Mouse (Mus musculus): ENCODE data around the gene Calm3. TPM values are rescaled to one million over a fixed set of nuclear protein-coding genes. Genes with fewer than 3 reads are reported as not detected.

Calm3 gene
- polyA plus RNA-seq, 1 experiment = 452 TPM

GRCm38 (mm10) chr7:16914453-16915343, 9.2 kb downstream of the Calm3 start:
- TF ChIP-seq POLR2A (IDR thresholded peaks at IDR 0.05; ENCODE audit: low read depth, low read length) (no peak), CTCF (IDR thresholded peaks at IDR 0.05; ENCODE audit: extremely low read depth, insufficient read length, insufficient replicate concordance, low read depth, low read length) (no peak)
- WGBS = 85% methylated on average over 18 of the region's 18 CpGs
- Histone ChIP-seq H3K4me3 (ENCODE audit: low read depth, low read length) (no peak overlapping the region), H3K4me1 (ENCODE audit: control insufficient read depth, insufficient read depth, insufficient read length, low read length) (no peaks in the 10 kb centered on the region; the same call in 1 of the 2 replicates), H3K27ac (ENCODE audit: insufficient read depth, low read depth, low read length) (no peak overlapping the region), H3K27me3 (ENCODE audit: control insufficient read depth, insufficient read depth, low read length) (no peaks in the 10 kb centered on the region), H3K36me3 (ENCODE audit: control insufficient read depth, insufficient read depth, low read length) (peaks cover 47% of the 10 kb centered on the region)

GRCm38 (mm10) chr7:16913806-16914452, 10.0 kb downstream of the Calm3 start:
- Histone ChIP-seq H3K4me3 (ENCODE audit: low read depth, low read length) (no peak overlapping the region), H3K27me3 (ENCODE audit: control insufficient read depth, insufficient read depth, low read length) (no peaks in the 10 kb centered on the region), H3K27ac (ENCODE audit: insufficient read depth, low read depth, low read length) (no peak overlapping the region), H3K36me3 (ENCODE audit: control insufficient read depth, insufficient read depth, low read length) (peaks cover 45% of the 10 kb centered on the region), H3K4me1 (ENCODE audit: control insufficient read depth, insufficient read depth, insufficient read length, low read length) (no peaks in the 10 kb centered on the region)
- TF ChIP-seq CTCF (IDR thresholded peaks at IDR 0.05; ENCODE audit: extremely low read depth, insufficient read length, insufficient replicate concordance, low read depth, low read length) (peak; percentile 91), POLR2A (IDR thresholded peaks at IDR 0.05; ENCODE audit: low read depth, low read length) (no peak)
- 31% methylated on average over 10 of the region's 10 CpGs for WGBS

DNA sequence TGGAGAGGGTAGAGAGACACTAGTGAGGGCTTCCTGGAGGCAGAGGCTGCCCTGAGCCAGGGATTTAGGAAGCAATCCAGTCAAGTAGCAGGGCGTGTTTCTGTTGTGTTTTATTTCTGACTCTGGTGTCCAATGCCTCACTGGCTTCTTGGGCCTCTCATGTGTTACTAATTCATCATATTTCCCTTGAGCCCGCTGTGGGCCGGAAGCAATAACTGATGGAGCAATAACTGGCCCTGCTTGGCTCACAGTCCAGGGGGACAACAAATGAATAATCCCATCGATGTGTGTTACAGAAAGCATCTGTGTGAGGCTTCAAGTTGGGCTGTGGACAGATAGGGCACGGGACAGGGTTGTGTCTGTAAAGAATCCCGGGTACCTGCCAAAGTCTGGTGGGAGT, 11.6 kb downstream of the Calm3 start:
- Histone ChIP-seq H3K4me3 (ENCODE audit: low read depth, low read length) (no peak overlapping the region), H3K27me3 (ENCODE audit: control insufficient read depth, insufficient read depth, low read length) (no peaks in the 10 kb centered on the region), H3K27ac (ENCODE audit: insufficient read depth, low read depth, low read length) (no peak overlapping the region), H3K4me1 (ENCODE audit: control insufficient read depth, insufficient read depth, insufficient read length, low read length) (no peaks in the 10 kb centered on the region; the same call in 1 of the 2 replicates), H3K36me3 (ENCODE audit: control insufficient read depth, insufficient read depth, low read length) (peaks cover 30% of the 10 kb centered on the region)
- WGBS = 79% methylated on average over 6 of the region's 6 CpGs
- no peak for TF ChIP-seq CTCF (IDR thresholded peaks at IDR 0.05; ENCODE audit: extremely low read depth, insufficient read length, insufficient replicate concordance, low read depth, low read length)
- no peak for TF ChIP-seq POLR2A (IDR thresholded peaks at IDR 0.05; ENCODE audit: low read depth, low read length)

DNA sequence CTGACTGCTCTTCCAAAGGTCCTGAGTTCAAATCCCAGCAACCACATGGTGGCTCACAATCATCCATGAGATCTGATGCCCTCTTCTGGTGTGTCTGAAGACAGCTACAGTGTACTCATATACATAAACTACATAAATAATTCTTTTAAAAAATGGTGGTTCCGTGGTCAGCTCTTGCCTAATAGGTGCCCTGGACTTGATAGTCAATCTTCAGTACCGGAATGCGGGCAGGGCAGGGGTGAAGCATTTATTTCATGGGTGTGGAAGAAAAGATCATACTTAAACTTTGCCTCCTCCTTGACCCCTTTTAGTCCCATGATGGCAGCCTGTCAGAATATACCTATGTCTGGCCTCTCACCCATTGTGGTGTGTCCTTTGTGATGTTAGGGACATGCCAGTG, 12.0 kb downstream of the Calm3 start:
- WGBS = 66% methylated on average over 3 of the region's 3 CpGs
- Histone ChIP-seq H3K27me3 (ENCODE audit: control insufficient read depth, insufficient read depth, low read length) (no peaks in the 10 kb centered on the region), H3K4me3 (ENCODE audit: low read depth, low read length) (no peak overlapping the region), H3K27ac (ENCODE audit: insufficient read depth, low read depth, low read length) (no peak overlapping the region), H3K4me1 (ENCODE audit: control insufficient read depth, insufficient read depth, insufficient read length, low read length) (no peaks in the 10 kb centered on the region; the same call in 1 of the 2 replicates), H3K36me3 (ENCODE audit: control insufficient read depth, insufficient read depth, low read length) (peaks cover 25% of the 10 kb centered on the region)
- TF ChIP-seq CTCF (IDR thresholded peaks at IDR 0.05; ENCODE audit: extremely low read depth, insufficient read length, insufficient replicate concordance, low read depth, low read length) = no peak
- TF ChIP-seq POLR2A (IDR thresholded peaks at IDR 0.05; ENCODE audit: low read depth, low read length) = no peak

DNA sequence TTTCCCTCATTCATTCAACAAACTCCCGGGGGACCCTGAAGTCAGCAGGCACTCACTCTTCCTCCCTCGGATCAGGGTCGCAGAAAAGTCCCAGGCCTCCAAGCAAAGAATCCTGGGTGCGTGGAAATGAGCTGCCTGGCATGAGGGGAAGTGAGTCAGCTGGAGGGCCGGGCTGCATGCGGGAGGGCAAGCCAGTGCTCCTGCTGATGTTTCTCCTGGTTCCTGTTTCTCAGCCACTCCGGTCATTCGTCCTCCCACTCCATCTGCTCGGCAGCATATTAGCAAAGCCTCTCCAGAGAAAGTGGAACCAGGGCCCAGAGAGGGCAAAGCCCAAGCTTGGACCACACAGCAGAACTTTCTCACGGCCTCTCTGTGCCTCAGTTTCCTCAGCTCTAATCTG, 14.0 kb downstream of the Calm3 start:
- peaks cover 7% of the 10 kb centered on the region for H3K36me3 ChIP-seq (ENCODE audit: control insufficient read depth, insufficient read depth, low read length)
- WGBS = 56% methylated on average over 10 of the region's 10 CpGs
- no peaks in the 10 kb centered on the region for H3K27me3 ChIP-seq (ENCODE audit: control insufficient read depth, insufficient read depth, low read length)
- TF ChIP-seq POLR2A (IDR thresholded peaks at IDR 0.05; ENCODE audit: low read depth, low read length) = no peak
- no peak for TF ChIP-seq CTCF (IDR thresholded peaks at IDR 0.05; ENCODE audit: extremely low read depth, insufficient read length, insufficient replicate concordance, low read depth, low read length)
- no peaks in the 10 kb centered on the region; the same call in 1 of the 2 replicates for H3K4me1 ChIP-seq (ENCODE audit: control insufficient read depth, insufficient read depth, insufficient read length, low read length)
- H3K4me3 ChIP-seq (ENCODE audit: low read depth, low read length) = no peak overlapping the region
- no peak overlapping the region for H3K27ac ChIP-seq (ENCODE audit: insufficient read depth, low read depth, low read length)

- no peaks in the 10 kb centered on the region; the same call in 1 of the 2 replicates for H3K4me1 ChIP-seq (ENCODE audit: control insufficient read depth, insufficient read depth, insufficient read length, low read length)
- 59% methylated on average over 11 of the region's 11 CpGs for WGBS
- TF ChIP-seq CTCF (IDR thresholded peaks at IDR 0.05; ENCODE audit: extremely low read depth, insufficient read length, insufficient replicate concordance, low read depth, low read length) (no peak), POLR2A (IDR thresholded peaks at IDR 0.05; ENCODE audit: low read depth, low read length) (no peak)
Measured at GRCm38 (mm10) chr7:16908859-16909258, 15.1 kb downstream of the Calm3 start.

GRCm38 (mm10) chr7:16908367-16908766, 15.5 kb downstream of the Calm3 start:
- peak overlapping the region; percentile 14; the same call in 1 of the 2 replicates for H3K27ac ChIP-seq (ENCODE audit: insufficient read depth, low read depth, low read length)
- peak overlapping the region; percentile 22 for H3K4me3 ChIP-seq (ENCODE audit: low read depth, low read length)

More at GRCm38 (mm10) chr7:16908859-16909258, 15.1 kb downstream of the Calm3 start:
- no peak overlapping the region; the same call in 1 of the 2 replicates for H3K27ac ChIP-seq (ENCODE audit: insufficient read depth, low read depth, low read length)
- H3K36me3 ChIP-seq (ENCODE audit: control insufficient read depth, insufficient read depth, low read length) = no peaks in the 10 kb centered on the region
- no peaks in the 10 kb centered on the region for H3K27me3 ChIP-seq (ENCODE audit: control insufficient read depth, insufficient read depth, low read length)
- peak overlapping the region; percentile 15 for H3K4me3 ChIP-seq (ENCODE audit: low read depth, low read length)

More at GRCm38 (mm10) chr7:16908367-16908766, 15.5 kb downstream of the Calm3 start:
- Histone ChIP-seq H3K36me3 (ENCODE audit: control insufficient read depth, insufficient read depth, low read length) (no peaks in the 10 kb centered on the region), H3K27me3 (ENCODE audit: control insufficient read depth, insufficient read depth, low read length) (no peaks in the 10 kb centered on the region), H3K4me1 (ENCODE audit: control insufficient read depth, insufficient read depth, insufficient read length, low read length) (no peaks in the 10 kb centered on the region; the same call in 1 of the 2 replicates)
- 28% methylated on average over 11 of the region's 11 CpGs for WGBS
- no peak for TF ChIP-seq CTCF (IDR thresholded peaks at IDR 0.05; ENCODE audit: extremely low read depth, insufficient read length, insufficient replicate concordance, low read depth, low read length)
- TF ChIP-seq POLR2A (IDR thresholded peaks at IDR 0.05; ENCODE audit: low read depth, low read length) = no peak
